Mouse (Mus musculus) kidney, postnatal 10 days (tissue): ENCODE measurements around the gene Prkag3.
A peak's percentile ranks its signal among the peaks of the same experiment; 100 is the strongest.

Source experiments
- DNase-seq: peaks from one replicate; pipeline ENCODE4 v3.0.0; 2021; ENCODE audit warnings: mixed read lengths

Prkag3 gene

DNA sequence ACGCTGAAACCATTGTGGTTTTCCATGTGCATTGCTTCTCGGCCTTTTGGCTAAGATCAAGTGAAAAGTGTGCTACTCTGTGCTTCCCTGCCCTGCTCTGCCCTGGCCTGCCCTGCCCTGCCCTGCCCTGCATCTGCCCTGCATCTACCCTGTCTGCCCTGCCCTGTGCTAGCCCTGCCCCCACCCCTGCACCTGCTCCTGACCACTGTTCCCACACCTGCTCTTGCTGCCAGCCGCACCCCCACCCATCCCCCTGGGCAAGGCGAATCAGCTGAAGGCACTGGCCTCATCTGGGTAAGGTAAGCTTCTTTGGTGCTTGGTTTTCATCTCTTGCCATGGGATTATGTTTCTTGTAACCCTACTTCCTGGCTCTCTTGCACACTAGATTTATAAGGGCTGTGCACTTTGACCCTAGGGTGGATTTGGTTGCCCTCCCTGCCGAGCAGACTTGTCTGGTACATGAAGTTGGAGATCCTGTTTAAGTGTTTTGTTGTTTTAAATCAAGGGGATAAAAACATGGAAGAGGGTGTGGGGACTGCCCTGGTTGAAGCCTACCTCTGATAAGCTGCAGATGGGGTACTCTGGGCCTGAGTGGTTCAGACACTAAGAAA is 5.3 kb upstream of the Prkag3 start:
- DNase-seq = no peak

DNA sequence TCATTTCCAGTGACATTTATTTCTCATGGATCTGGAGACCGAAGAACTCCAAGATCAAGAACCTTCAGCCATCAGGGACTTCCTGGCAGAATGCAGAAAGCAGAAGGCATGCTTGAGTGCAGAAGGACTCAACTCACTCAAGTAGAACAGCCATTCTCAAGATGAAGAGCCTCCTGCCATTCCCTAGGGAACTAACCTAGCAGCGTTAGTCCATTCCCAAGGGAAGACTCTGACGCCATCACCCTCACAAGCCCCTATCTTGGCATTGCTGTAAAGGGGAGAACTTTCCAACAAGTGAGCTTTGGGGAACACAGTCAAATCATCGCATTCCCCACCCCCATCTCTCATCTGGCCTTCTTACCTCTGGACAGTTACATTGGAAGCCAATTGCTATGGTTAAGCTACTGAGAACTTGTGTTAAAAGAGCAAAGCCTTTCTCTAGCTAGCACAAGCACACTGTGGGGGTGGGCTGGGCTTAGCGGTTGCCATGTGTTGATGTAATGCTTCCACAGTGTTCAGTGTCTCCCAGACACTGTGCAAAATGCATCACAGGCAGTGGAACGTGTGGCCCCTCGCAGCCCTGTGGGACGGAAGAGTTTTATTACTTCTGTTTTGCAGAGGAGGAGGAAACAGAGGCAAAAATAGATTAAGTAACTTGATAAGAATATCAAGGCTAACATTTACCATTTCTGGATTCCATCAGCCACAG is 4.4 kb upstream of the Prkag3 start:
- no peak for DNase-seq

DNA sequence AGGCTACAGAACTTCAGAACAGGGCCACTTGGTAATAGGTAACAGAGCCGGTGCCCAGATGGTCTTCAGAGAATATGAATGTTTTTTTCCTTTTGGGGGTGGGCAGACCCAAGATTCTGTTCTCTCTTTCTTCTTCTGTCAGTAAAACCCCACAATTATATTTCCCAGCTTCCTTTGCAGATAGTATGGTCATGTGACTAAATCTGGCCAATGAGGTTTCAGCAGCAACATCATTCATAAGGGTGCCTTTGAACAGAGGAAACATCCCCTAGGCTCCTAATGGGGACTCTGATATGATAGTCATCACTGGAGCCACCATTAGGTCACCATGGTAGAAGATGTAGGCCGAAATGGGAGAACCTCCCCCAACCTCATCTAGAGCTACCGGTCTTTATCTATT is 3.8 kb upstream of the Prkag3 start:
- no peak for DNase-seq

DNA sequence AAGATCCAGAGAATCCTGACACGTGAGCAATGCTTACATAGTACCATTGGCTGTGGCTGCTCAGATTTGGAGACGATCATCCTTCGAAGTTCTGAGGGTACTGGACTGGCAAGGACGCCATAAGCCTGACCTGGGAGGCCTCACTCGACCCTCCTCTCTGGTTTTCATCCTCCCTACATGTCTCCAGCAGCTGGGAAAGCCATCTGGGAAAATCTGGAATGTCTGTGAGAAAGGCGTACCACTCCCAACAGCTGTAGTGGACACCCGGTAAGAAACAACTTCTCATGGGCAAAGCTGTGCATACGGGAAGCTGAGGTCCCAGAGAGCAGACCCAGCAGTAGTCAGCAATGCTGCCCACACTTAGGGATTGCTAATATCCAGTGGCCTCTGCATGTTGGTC is 3.1 kb upstream of the Prkag3 start:
- DNase-seq = no peak

DNA sequence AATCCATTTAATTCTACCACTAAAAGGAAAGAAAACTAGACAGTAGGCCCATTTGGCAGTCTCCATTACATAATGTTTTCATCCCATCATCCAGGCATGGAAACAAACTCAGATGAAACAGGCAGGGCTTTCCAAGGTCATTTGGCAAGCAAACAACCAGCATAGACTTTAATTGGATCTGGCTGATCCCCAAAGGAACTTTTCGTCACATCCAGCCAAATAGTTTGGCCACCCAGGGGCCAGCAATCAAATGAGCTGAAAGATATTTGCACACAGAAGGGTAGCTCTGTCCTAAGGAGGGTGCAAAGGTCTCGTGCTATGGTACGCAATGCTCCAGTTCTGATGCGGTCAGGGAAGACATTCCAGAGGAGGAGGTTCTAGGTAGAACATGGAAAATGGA is 1.7 kb upstream of the Prkag3 start:
- DNase-seq = peak; percentile 40

DNA sequence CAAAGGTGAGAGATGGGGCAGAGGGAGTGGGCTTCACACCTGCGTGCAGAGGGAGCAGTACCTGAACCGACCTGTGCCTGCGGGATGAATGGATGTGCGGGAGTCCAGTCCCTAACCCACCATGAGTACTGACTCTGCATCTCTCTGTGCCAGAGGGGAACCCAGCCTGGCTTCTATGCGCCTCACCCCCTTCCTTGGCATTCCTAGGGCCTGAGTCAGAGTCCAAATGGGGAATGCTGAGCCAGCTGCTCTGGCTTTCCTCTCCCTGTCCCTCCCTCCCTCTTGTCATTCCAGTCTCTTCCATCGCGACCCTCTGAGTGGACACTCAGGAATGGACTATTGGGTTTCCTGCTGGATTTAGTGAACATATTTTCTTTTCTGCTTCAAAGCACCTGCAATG is 280 bp upstream of the Prkag3 start:
- peak; percentile 76 for DNase-seq

DNA sequence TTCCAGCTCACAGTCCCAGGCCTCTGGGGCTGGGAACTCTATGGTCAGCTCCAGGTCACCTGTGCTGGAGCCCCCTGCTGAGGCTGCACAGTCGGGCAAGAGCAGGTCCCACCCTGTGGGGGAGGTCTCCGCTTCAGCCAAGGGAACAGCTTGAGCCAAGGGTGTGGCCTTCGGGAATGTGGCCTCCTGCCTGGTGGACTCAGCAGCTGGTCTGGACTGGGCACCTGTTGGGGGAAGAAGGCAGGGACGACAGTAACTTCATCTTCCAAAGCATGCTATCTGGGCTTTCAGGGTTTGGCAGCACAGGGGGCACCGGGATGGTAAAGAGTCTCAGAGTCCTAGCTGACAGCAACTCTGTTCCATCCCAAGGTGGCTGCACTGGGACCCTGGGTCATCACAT is 1.7 kb downstream of the Prkag3 start:
- no peak for DNase-seq

DNA sequence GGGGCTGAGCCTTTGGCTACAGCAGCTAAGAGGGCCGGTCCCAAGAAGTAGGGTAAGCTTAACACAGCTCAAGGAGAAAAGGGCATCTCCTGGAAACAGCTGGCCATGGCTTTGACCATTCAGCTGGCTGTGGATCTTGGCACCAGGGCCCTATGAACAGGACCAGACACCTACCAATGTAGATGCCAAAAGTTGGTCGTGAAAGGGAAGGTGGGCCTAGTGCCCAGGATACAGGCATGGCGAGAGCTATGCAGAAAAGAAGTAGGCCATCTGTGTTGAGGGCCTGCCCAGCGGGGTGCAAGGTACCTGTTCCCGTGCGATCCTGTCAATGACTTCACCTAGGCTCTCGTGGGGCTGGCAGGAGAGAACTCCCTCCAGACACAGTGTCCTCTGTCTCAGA is 8.2 kb downstream of the Prkag3 start:
- DNase-seq = no peak

DNA sequence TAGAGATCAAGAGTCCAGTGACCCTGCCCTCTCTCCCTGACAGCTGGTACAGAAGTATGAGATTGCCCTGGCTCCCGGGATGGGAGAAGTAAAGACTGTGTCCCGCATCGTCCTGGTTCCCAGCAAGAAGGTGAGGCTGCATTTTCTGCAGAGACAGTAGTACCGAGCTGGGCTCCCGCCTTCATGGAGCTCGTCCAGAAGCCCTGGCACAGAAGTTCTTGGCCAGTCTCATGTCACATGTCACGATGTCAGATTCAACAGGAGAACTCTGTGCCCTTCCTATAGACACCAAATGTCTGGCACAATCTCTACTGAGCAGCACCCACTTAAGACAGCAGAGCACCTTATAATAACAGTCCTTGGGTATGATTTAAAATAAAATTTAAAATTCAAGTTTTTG is 11.5 kb downstream of the Prkag3 start:
- no peak for DNase-seq

DNA sequence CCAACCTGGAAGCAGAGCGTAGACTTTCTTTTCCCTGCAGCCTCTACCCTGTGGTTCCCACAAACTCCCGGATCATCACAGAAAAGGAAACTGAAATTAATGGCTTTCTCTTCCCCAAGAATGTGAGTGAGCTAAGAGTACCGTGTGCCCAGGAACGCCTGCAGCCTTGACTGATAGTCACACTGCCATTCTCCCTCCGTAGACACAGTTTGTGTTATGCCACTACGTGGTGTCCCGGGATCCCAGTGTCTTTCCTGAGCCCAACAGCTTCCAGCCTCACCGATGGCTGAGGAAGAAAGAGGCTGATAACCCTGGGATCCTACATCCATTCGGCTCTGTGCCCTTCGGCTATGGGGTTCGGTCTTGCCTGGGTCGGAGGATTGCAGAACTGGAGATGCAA is 12.0 kb downstream of the Prkag3 start:
- DNase-seq = no peak

DNA sequence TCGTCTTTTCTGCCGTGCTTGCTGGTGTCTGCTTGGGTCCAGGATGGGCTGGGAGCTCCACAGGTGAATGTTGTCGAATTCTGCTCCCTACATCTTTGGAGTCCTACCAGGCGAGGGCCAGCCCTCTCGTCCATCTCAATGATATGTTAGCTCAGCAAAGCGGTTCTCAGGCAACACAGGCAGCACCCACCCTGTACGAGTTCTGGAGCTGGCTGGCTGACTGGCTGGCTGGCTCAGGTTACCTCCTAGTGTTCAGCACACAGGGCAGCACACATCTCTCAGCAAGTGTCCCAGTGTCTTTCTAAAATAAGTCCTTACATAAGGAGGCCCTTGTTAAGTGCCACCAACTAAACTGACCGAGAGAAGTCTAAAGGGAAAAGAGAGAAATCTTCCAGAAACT is 20.6 kb downstream of the Prkag3 start:
- no peak for DNase-seq

DNA sequence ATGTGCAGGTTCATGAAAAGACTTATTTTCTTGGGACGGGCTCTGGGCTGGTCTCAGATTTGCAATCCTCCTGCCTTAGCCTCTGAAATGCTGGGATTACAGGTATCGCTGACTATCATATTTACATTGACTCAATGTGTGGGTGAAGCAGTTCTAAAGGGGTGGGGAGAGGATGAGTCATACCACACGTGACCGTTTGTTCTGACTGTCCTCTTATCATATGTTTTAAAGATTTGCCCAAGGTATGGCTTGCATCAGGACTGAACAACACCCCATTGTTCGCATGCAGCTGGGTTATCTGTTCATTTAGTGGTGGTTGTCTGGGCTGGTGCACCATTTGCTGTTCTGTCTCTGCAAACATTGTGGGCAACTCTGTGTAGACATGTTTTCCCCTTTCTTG is 22.3 kb downstream of the Prkag3 start:
- no peak for DNase-seq

DNA sequence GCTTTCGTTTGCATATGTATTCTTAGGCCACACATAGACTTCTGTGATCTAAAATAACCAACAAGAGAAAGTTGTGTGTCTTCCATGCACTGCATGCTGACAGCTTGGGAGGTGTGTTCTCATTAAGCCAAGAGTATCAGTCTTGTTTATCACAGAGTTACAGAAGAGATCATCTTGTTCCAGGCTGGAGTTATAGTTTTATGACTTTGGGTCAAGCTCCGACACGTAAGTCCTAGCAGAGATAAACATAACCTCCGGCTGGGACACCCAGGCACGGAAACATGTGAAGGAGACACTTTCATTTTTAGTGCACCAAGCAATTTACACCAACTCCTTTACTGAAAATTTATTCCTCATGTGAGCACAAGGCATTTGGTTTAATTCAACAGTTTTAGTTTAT is 22.9 kb downstream of the Prkag3 start:
- no peak for DNase-seq

DNA sequence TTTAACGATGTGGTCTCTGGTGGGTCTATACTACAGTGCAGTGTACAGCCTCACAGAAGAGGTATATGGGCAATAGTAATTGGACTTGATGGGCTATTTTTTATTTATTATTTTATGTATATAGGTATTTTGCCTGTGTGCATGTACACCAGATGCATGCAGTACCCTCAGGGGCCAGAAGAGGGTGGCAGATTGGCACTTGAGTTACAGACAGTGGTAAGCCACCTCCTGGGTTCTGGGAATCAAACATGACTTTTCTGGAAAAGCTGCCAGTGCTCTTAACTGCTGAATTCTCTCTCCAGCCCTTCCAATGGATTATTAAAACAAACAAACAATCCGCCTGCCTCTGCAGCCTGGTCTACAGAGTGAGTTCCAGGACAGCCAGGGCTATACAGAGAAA is 25.3 kb downstream of the Prkag3 start:
- peak; percentile 41 for DNase-seq

DNA sequence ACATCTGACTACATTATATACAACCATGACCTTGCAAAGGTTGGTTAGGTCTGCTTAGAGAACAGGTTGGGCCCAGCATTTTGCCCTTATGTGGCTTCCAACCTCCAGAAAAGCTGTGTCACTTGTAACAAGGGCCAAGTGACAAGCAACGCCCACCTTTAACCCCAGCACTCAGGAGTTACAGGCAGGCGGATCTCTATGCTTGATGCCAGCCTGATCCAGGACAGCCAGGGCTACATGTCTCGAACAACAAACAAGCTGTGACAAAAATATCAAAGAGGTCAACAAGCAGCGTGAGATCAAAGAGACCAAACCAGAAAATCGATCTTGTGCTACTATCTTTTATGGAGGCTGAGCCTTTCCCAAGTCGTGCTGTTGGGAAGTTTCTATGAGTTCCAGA is 27.4 kb downstream of the Prkag3 start:
- no peak for DNase-seq

DNA sequence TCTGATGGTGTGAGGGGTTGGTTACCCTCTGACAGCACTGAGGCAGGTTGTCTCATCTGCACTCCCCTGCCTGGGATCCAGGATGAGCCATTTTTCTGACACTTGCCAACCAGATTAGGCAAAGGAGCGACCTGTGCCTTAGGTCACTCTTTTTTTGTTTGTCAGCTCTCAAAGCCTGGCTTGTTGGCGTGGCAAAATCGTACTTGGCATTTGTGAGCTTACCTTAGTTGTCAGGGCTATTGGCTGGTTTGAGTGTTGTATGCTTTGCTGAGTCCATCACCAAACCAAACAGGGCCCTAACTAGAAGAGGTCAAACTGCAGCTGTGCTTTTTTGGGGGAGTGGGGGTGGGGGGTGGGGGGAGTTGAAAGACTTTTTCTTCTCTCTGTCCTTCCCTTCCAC is 29.7 kb downstream of the Prkag3 start:
- no peak for DNase-seq

DNA sequence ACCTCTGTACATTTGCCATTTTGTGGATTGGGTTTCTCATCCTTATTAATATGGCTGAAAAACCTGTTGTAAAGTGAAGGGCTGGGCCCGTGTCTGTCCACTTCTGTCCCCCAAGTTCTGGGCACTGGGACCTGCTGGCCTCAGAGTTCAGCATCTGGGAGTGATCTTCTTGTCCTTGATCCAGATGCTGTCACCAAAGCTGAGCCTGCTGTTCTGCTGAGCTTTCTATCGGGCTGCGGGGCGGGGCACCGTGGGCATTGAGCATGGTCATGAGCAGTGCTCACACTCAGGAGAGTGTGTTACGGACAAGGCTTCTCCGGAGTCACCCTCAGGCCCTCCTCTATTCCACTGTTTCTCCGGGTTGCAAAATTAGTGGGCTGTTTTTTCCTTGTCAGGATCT is 30.9 kb downstream of the Prkag3 start:
- DNase-seq = no peak

DNA sequence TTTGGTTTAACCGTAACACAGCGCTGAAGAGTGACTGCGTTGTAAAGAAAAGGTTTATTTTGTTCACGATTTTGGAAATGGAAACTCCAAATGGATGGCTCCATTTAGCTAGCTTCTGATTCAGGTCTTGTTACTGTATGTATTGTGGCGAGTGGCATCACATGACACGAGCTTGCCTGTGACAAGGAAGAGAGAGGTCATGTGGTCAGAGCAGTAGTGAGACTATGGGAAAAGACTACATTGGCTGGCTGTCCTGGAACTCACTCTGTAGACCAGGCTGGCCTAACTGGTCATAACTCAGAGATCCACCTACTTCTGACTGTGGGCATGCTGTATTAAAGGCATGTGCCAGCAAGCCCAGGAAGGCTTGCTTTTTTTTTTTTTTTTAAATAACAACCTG is 33.1 kb downstream of the Prkag3 start:
- no peak for DNase-seq

DNA sequence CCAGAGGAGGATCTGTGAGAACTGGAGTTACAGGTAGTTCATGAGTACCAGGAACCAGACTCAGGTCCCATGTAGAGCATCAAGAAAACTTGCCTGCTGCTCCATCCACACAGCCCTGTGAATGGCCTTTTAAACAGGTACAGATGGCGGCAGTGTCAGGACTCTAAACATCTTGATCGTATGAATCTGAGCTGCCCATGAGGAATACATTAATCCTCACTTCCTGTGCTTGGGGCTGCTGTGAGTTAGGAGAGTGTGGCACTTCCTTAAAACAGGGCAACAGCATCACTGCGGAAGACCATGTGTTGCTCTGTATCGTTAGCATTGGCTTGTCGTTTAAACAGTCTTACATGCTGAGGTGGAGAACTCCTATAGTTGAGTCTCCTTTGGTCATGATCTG is 33.6 kb downstream of the Prkag3 start:
- no peak for DNase-seq

DNA sequence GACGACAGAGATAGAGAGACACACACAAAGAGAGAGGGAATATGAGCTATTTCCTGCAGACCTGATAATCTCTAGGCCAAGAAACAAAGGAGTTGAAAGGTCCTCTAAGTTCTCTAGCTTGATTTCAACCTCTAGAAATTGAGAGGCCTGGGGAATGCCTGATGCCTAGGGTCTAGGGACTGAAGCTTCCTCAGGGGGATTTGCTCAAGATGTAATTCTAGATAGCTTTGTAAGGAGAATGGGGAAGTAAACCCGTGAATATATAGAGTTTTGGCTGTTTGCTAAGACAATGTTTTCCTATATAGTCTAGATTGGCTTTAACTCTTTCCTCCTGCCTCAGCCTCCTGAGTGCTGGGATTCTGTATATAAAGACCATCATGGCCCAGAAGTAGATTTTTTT is 34.1 kb downstream of the Prkag3 start:
- no peak for DNase-seq

DNA sequence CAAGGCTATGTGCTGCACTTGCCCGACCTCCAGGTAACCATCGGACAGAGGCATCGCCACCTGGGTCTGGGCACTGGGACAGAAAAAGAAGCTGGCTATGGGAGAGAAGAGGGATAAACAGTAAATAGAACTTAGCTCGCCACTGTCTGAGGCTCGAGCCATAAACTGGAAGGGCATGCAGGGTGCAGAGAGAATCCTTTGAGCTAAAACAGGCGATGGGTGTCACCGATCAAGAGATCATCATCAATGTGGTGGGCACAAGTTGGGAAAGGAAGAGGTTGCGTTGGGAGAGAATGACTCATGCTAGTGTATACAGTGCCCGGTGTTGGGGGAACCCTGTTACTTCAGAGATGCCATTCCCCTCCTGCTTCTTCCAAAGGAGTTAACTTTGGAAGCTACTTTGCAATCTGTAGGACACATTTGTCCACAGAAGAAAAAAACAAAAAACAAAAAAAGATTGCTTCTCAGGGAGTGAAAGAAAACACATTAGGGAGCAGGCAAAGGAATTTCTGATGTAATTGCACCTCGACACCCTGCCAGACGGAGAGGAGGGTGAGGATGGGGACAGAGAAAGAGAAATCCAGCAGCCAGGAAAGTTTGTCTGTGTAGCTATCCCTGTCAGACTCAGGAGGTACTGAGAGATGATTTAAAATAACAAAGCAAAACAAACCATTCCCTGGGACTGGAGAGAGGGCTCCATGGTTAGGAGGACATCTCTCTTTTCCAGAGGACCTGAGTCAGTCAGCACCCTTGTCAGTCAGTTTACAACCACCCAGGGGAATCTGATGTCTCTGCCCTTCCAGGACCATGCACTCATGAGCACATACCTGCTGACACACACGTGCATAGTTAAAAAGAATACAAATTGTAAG is 34.9 kb downstream of the Prkag3 start:
- no peak for DNase-seq

DNA sequence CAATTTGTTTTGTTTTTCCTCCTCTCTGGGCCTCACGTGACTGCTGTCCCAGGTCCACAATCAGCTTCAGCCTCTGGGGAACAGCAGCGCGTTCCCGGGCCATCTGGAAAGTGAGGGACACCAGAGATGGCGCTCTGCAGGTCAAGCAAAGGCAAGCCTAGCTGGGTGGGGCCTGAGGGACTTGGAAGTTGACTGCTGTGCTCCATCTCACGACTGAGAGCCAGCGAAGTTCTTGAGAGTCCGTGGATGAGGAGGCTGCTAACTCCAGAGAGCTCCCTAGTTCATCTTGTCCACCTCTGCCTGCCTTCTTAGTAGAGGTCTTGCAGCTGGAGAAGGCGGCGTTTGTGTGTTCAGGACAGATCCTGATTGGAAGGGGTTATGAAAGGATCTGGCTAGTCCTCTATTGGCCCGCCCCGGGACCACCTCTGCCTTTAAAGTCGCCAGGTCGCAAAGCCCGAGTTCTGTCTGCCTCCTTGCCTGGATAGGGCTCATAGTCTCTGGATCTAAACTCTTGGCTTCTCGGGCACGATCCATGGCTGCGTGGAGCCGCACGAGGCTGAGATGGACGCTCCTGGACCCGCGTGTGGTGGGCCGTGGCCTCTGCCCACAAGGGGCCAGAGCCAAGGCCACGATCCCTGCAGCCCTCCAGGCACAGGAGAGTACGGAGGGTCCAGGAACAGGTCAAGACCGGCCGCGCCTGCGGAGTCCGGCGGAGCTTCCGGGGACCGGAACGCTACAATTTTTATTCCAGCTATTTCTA is 35.7 kb downstream of the Prkag3 start, which contains the start of gene Cyp27a1:
TSS of gene Cyp27a1 (plus strand) at position 476 of the 760 bp plus-strand sequence.
- peak; percentile 77 for DNase-seq

DNA sequence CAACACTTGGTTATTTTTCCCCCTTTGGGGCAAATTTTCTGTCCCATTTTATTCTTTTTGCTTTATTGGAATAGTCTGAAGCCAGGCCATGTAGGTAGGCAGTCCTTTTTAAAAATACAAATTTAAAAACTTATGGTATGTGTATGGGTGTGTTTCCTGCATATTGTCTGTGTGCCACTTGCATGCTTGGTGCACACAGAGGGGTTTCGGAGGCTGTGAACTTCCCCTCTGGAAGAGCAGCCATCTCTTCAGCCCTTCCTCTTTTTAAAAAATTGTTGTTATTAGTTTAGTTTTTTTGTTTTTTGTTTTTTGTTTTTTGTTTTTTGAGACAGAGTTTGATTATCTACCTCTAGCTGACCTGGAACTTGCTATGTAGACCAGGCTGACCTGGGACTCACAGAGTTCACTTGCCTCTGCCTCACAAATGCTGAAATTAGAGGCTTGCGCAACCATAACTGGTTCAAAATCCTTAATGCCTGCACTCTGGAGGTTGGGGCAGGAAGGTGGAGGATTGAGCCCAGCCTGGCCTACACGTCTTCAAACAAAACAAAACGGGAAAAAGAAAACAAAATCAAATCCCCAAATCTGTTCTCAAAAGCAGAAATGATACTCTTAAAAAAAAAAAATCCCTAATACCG is 36.4 kb downstream of the Prkag3 start:
- DNase-seq = no peak
